Mouse (Mus musculus) cerebellum, adult 2 months (tissue): Measurements from ENCODE around the gene Dnah17. TPM values are rescaled to one million over a fixed set of nuclear protein-coding genes. Genes with fewer than 3 reads are reported as not detected.
A peak's percentile ranks its signal among the peaks of the same experiment; 100 is the strongest.

ENCODE experiments used
- DNase-seq, 2 experiments: peaks; one replicate each; pipeline ENCODE4 v3.0.0; 2021
- H3K27ac ChIP-seq: fragments of 200-500 bp; 2 replicates; pipeline ENCODE4 v1.5.1; 2012; ENCODE audit warnings: low read length, control low read depth, inconsistent platforms; ENCODE audit not compliant: insufficient read depth
- H3K27me3 ChIP-seq: fragments of 200-500 bp; 2 replicates; pipeline ENCODE4 v1.6.1; 2012; ENCODE audit warnings: inconsistent platforms, mild to moderate bottlenecking, low read length, moderate library complexity; ENCODE audit not compliant: control insufficient read depth, insufficient read depth
- H3K4me1 ChIP-seq: fragments of 200-500 bp; 2 replicates; pipeline ENCODE4 v1.6.1; 2011; ENCODE audit warnings: low read length; ENCODE audit not compliant: control insufficient read depth, insufficient read depth
- H3K4me3 ChIP-seq: fragments of 200-500 bp; replicated peaks from 2 replicates; pipeline ENCODE3; 2011; ENCODE audit warnings: mild to moderate bottlenecking, low read depth, low read length, control low read depth; ENCODE audit not compliant: insufficient read depth
- CTCF ChIP-seq: fragments of 200-500 bp; IDR thresholded peaks from 2 replicates; pipeline ENCODE4 v1.5.1; 2011; ENCODE audit warnings: low read depth, mild to moderate bottlenecking, control low read depth, low read length, moderate library complexity, borderline replicate concordance; ENCODE audit not compliant: insufficient read depth
- POLR2A ChIP-seq: fragments of 200-500 bp; IDR thresholded peaks from 2 replicates; pipeline ENCODE4 v1.6.1; 2011; ENCODE audit warnings: low read length, control low read depth, borderline replicate concordance; ENCODE audit not compliant: insufficient read depth
- WGBS: fragments of 180-500 bp; shearing (Covaris S2); methylation state at CpG from one replicate; pipeline ENCODE4 v1.1.7; 2018; 5-methylcytosine and 5-hydroxymethylcytosine counted together
- polyA plus RNA-seq: library from polyadenylated mRNA; depleted of rRNA; stranded (reverse); fragments of >200 nt; gene quantifications from 2 replicates; pipeline ENCODE4 v1.2.3, GENCODE M21; 2012

Gene Dnah17
- polyA plus RNA-seq, 1 experiment = 0.07 TPM

DNA sequence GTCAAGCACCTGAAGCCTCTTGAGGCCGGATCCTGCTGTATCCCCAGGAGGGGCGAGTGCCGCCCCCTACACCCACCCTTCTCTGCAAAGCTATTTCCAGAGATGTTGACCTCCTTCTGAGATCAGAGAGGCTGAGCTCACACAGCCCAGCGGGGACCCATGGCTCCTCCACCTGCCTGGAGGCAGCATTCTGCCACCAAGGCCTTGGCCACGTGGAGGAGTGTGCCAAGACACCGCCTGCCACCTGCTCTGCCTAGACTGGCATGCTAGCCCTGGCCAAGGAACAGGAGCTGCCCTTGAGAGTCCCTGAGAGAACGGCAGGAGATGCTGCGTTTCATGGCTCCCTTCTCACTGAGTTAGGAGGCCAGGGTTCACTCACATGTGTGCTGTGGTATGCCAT is 34.1 kb upstream of the Dnah17 start:
- WGBS = 16% methylated on average over 8 of the region's 8 CpGs
- Histone ChIP-seq H3K4me3 (no peak overlapping the region), H3K27me3 (no peaks in the 10 kb centered on the region), H3K27ac (peak overlapping the region; percentile 31), H3K4me1 (peaks cover 47% of the 10 kb centered on the region)
- TF ChIP-seq POLR2A (no peak), CTCF (no peak)
- peak; percentile 85 to 91 for DNase-seq

DNA sequence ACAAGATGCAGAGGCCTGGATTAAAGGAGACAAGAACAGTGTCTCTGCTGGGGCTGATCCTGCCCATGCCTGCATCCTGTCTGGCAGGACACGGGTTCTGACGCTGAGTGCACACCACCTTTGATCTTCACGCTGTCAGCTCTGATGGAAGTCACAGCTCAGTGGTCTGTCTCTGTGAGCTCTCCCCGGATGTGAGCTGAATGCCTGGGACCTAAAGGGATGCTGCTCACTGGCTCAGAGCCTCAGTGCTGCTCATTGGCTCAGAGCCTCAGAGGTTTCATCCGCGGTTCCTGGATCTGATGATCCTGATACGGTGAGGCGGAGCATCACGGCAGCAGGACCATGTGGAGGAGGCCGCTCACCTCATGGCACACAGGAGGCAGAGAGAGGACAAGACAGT is 31.8 kb upstream of the Dnah17 start:
- DNase-seq = peak; percentile 42 to 45
- 22% methylated on average over 10 of the region's 10 CpGs for WGBS
- Histone ChIP-seq H3K27me3 (no peaks in the 10 kb centered on the region), H3K4me3 (no peak overlapping the region), H3K4me1 (peaks cover 36% of the 10 kb centered on the region), H3K27ac (peak overlapping the region; percentile 3; the same call in 1 of the 2 replicates)
- TF ChIP-seq CTCF = no peak
- no peak for TF ChIP-seq POLR2A

DNA sequence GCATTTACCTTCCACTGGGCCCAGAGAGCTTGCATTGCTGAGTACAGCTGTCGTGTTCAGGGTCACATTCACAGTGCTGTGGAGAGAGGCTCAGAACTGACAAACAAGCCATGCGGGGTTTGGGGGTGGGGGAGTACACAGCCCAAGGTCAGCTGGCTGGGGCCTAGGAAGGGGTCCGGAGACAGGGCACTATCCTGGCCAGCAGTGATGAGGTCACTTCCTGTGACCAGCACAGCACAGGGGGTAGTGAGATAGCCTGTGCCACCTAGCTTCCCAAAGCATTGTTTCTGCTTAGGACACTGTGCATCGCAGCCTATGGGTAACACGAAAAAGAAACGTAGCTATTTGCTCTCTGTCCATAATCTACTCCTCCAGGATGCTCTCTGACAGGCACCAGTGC is 30.8 kb upstream of the Dnah17 start:
- no peak for DNase-seq
- 79% methylated on average over 6 of the region's 6 CpGs for WGBS
- H3K27ac ChIP-seq = no peak overlapping the region
- H3K4me3 ChIP-seq = no peak overlapping the region
- H3K4me1 ChIP-seq = peaks cover 35% of the 10 kb centered on the region
- no peak for TF ChIP-seq CTCF
- TF ChIP-seq POLR2A = no peak
- H3K27me3 ChIP-seq = no peaks in the 10 kb centered on the region

DNA sequence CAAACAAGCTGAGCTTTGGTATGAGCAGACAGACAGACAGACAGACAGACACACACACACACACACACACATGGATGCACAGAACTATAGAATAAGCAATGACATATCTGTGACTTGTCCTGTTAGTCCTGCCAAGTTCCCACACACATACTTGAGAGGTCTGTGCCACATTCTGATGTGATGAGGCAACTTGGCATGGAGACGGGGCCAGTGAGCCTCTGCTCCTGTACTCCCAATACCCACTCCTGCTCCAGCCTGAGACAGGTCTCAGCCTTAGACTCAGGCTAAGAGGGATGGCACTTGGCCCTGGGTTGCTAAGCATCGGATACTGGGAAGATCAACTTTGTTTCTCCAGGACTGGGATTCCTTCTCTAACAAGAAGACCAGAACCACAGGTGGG is 30.3 kb upstream of the Dnah17 start:
- no peak overlapping the region for H3K4me3 ChIP-seq
- H3K4me1 ChIP-seq = peaks cover 31% of the 10 kb centered on the region
- H3K27me3 ChIP-seq = no peaks in the 10 kb centered on the region
- H3K27ac ChIP-seq = no peak overlapping the region
- 72% methylated on average over 2 of the region's 2 CpGs for WGBS
- no peak for DNase-seq
- TF ChIP-seq CTCF (no peak), POLR2A (no peak)

DNA sequence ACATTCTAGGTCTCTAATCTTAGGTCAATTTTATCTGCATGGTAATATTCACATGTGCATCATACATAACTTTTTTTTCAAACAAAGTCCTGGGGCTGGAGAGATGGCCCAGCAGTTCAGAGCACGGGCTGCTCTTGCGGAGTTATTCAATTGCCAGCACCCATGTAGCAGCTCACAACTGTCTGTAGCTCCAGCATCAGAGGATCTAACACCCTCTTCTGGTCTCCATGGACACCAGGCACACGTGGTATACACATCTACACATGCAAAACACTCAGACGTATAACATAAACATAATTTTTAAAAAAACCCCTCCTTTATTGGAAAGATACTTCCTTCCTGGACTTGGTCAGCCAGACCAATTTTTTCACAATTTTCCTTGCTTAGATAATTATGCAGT is 28.3 kb upstream of the Dnah17 start:
- Histone ChIP-seq H3K27ac (no peak overlapping the region), H3K27me3 (no peaks in the 10 kb centered on the region), H3K4me1 (peaks cover 13% of the 10 kb centered on the region), H3K4me3 (no peak overlapping the region)
- no peak for DNase-seq
- 76% methylated on average over 4 of the region's 4 CpGs for WGBS
- TF ChIP-seq POLR2A (no peak), CTCF (no peak)

DNA sequence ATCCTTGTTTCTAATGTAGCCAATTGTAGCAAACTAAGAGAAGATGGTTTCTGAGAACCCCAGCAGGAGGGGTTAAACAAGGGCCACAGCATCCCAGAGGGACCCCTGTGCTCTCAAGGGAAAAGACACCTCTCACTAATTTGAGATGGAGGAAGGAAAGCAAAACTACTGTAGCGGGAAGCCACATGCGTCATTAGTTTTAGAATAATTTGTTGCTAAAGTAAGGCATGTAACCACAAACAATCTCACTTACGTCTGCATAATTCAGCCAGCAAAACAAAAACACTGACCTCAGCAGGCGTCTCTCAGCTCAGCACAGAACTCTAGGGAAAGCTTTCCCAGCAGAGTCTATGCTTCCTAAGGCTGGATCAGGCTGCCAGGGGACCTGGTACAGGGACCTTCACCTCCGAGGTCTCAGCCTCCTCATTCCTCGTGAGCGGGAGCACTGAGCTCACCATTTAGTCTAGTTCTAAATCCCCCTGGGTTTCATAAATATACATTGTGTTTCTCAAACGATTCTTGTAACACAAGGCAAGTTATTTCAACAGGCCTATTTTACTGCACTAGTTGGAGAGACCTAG is 26.1 kb upstream of the Dnah17 start:
- no peaks in the 10 kb centered on the region for H3K27me3 ChIP-seq
- H3K27ac ChIP-seq = no peak overlapping the region
- no peak for TF ChIP-seq CTCF
- no peak for TF ChIP-seq POLR2A
- WGBS = 88% methylated on average over 8 of the region's 8 CpGs
- no peak for DNase-seq
- no peaks in the 10 kb centered on the region for H3K4me1 ChIP-seq
- no peak overlapping the region for H3K4me3 ChIP-seq

DNA sequence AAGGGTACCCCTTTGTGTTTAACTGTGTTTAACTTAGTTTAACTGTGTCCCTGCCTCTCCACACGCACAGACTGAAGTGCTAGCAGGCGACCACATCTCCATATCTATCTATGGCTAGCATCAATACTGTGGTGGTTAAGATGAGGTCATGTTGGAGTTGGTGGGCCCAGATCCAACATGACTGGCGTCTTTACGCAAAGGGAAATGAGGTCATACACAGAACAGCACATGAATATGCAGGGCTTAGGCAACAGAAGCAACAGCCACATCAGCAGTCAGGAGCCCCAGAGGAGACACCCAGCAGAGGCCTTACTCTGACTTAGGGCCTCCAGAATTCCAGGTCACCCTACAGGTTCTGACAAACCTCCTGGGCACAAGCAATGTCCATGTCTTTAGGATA is 22.5 kb upstream of the Dnah17 start:
- Histone ChIP-seq H3K4me3 (no peak overlapping the region), H3K4me1 (peaks cover 8% of the 10 kb centered on the region; the same call in 1 of the 2 replicates), H3K27me3 (no peaks in the 10 kb centered on the region), H3K27ac (no peak overlapping the region)
- 77% methylated on average over 4 of the region's 4 CpGs for WGBS
- DNase-seq = no peak
- TF ChIP-seq CTCF = no peak

DNA sequence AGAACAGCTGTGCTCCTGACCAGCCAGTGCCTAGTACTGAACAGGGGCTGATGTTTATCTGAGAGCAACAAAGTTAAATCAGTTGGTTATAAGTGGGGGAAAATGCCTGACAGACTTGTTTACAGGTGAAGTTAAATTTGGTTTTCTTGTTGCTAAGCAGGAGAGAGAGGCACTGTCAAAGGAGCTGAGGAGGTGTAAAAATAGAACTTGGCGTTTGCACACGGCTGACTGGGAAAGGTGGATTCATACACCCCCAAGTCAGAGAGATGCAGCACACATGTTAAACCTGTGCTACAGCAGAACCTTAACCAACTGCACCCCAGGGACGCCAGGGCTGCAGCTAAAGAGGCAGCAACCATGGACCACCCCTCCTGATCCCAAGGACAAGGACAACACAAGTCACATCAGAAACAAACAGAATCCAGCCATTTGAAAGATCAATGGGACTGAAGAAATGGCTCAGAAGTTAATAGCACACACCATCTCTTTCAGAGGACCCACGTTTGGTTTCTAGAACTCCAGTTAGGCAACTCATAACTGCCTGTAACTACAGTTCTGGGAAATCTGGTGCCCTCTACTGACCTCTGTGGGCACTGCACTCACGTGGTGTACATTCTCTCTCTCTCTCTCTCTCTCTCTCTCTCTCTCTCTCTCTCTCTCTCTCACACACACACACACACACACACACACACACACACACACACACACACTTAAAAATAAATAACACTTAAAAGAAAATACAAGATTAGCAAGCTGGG is 21.2 kb upstream of the Dnah17 start:
- 75% methylated on average over 5 of the region's 5 CpGs for WGBS
- DNase-seq = no peak
- Histone ChIP-seq H3K4me3 (no peak overlapping the region), H3K27ac (no peak overlapping the region), H3K4me1 (peaks cover 8% of the 10 kb centered on the region; the same call in 1 of the 2 replicates), H3K27me3 (no peaks in the 10 kb centered on the region)
- TF ChIP-seq CTCF (no peak), POLR2A (no peak)
